Mouse (Mus musculus) right cerebral cortex, postnatal 36 days (tissue): ENCODE measurements at regions not wholly inside any gene's neighbourhood (a gene's known extent, or its start where the extent isn't known, plus 50 kb on each side); places are given as distances from the start of the nearest gene placed in this dataset.

ENCODE experiments used
- DNase-seq, 2 experiments: peaks; one replicate each; pipeline ENCODE4 v3.0.0; 2022; ENCODE audit warnings: low spot score in 2 of 2, mixed read lengths in 1 of 2

DNA sequence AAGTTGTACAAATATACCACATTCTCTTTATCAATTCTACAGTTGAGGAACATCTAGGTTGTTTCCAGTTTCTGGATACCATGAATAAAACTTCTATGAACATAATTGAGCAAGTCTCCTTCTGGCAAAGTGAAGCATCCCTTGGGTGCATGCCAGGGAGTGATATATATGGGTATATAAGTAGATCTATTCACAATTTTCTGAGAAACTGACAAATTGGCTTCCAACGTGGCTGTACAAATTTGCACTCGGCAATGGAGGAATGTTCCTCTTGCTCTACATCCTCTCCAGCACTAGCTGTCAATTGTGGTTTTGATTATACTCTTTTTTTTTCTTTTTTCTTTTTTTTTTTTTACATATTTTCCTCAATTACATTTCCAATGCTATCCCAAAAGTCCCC, 576.7 kb downstream of the 9430069I07Rik start:
- DNase-seq = no peak

DNA sequence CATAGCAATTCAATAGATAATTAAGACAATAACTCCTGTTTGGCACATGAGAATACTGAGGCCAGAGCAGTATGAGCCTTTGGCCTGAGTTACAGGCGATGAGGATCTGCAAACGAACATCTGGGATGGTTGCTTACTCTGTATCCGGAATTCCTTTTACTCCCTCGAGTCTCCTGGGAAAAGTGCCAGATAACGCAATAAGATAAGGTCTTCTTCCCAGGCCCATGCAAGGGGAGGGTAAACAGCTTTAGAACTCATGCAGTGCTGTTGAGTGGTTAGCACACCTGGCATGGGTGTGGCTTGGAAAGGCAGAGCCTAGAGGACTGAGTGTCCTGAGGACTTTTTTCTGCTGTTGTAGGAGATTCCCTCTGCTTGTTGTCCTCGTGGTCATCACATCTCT, 598.2 kb downstream of the 9430069I07Rik start:
- no peak for DNase-seq

GRCm38 (mm10) chr15:33758771-33759170, 598.9 kb downstream of the 9430069I07Rik start:
- no peak for DNase-seq
